Mouse (Mus musculus) liver, embryonic 14.5 days (tissue): ENCODE results near the gene Spef1. TPM values are rescaled to one million over a fixed set of nuclear protein-coding genes. Genes with fewer than 3 reads are reported as not detected.

Source experiments
- ATAC-seq: fragments of 200-750 bp; cut with Nextera tagmentation; 2 replicates; pipeline ENCODE4 v1.8.0; 2017; ENCODE audit warnings: moderate number of reproducible peaks, mild to moderate bottlenecking, moderate library complexity; ENCODE audit not compliant: insufficient read depth
- DNase-seq, 3 experiments: peaks; one replicate each; pipeline ENCODE4 v3.0.0-alpha.2; 2012 to 2013; ENCODE audit warnings: low read depth in 3 of 3, low spot score in 3 of 3
- H3K27ac ChIP-seq: fragments of 300-500 bp; sonication (generic); 2 replicates; pipeline ENCODE4 v1.5.1; 2014; ENCODE audit warnings: moderate library complexity, mild to moderate bottlenecking, control low read depth, inconsistent platforms
- H3K27me3 ChIP-seq: fragments of 300-500 bp; sonication (generic); 2 replicates; pipeline ENCODE4 v1.6.1; 2014; ENCODE audit warnings: mild to moderate bottlenecking, low read length, moderate library complexity; ENCODE audit not compliant: control insufficient read depth, insufficient read depth
- H3K36me3 ChIP-seq: fragments of 300-500 bp; sonication (generic); replicated peaks from 2 replicates; pipeline ENCODE4 v1.6.1; 2014; ENCODE audit warnings: low read depth; ENCODE audit not compliant: control insufficient read depth, insufficient read depth
- H3K4me1 ChIP-seq, 2 experiments: fragments of 200-500 bp in 1 of 2; fragments of 300-500 bp in 1 of 2; sonication (generic) in 1 of 2; replicated peaks; 2 replicates each; pipeline ENCODE4 v1.6.1; 2012 to 2014; ENCODE audit warnings: antibody characterized with exemption in 1 of 2, inconsistent platforms in 1 of 2, low read length in 1 of 2; ENCODE audit not compliant: control insufficient read depth in 2 of 2, insufficient read depth in 2 of 2
- H3K4me2 ChIP-seq: fragments of 300-500 bp; sonication (generic); 2 replicates; pipeline ENCODE4 v1.6.1; 2014; ENCODE audit warnings: low read depth, mild to moderate bottlenecking, control low read depth, moderate library complexity
- H3K4me3 ChIP-seq, 2 experiments: fragments of 200-500 bp in 1 of 2; fragments of 300-500 bp in 1 of 2; sonication (generic) in 1 of 2; 2 replicates each; pipeline ENCODE4 v1.5.1; 2012 to 2014; ENCODE audit warnings: low read depth in 2 of 2, low read length in 2 of 2, mild to moderate bottlenecking in 2 of 2, control low read depth in 1 of 2, inconsistent platforms in 1 of 2, moderate library complexity in 1 of 2; ENCODE audit not compliant: insufficient read depth in 1 of 2
- H3K9ac ChIP-seq: fragments of 300-500 bp; sonication (generic); replicated peaks from 2 replicates; pipeline ENCODE4 v1.6.1; 2014; ENCODE audit warnings: mild to moderate bottlenecking, control low read depth, moderate library complexity
- H3K9me3 ChIP-seq: fragments of 300-500 bp; sonication (generic); 2 replicates; pipeline ENCODE4 v1.6.1; 2016; ENCODE audit warnings: low read length, mixed read lengths; ENCODE audit not compliant: control insufficient read depth
- CTCF ChIP-seq: IDR thresholded peaks from 2 replicates; pipeline ENCODE4 v1.5.1; 2016; ENCODE audit warnings: antibody characterized with exemption, low read depth, control low read depth
- EP300 ChIP-seq: IDR thresholded peaks from 2 replicates; pipeline ENCODE4 v1.6.1; 2016; ENCODE audit warnings: antibody characterized with exemption, low read depth
- WGBS: fragments of 180-500 bp; shearing (Covaris S2); extraction: QIAGEN DNeasy Blood & Tissue Kit; methylation state at CpG from one replicate; pipeline ENCODE4 v1.1.7; 2014; ENCODE audit not compliant: insufficient replicate concordance; 5-methylcytosine and 5-hydroxymethylcytosine counted together
- polyA plus RNA-seq, 2 experiments: library from polyadenylated mRNA; depleted of rRNA in 1 of 2; stranded (reverse) in 1 of 2; unstranded in 1 of 2; fragments of >200 nt; fragmentation: Nextera tagmentation in 1 of 2; extraction: Ambion mirVana in 1 of 2; gene quantifications; 2 replicates each; pipeline versions ENCODE4 v1.2.1 to v1.2.3; 2012 to 2014

Gene Spef1
- polyA plus RNA-seq, 2 experiments, result 1.3 to 2.2 TPM

GRCm38 (mm10) chr2:131139287-131139686 is 47.8 kb downstream of the Spef1 start:
- no peak overlapping the region for H3K4me3 ChIP-seq
- no peak overlapping the region for H3K9ac ChIP-seq
- H3K4me2 ChIP-seq, result no peak overlapping the region
- no peak for DNase-seq
- no peaks in the 10 kb centered on the region for H3K9me3 ChIP-seq
- H3K27ac ChIP-seq, result no peak overlapping the region
- no peaks in the 10 kb centered on the region for H3K27me3 ChIP-seq
- WGBS, result 87% methylated on average over 5 of the region's 5 CpGs
- H3K36me3 ChIP-seq, result peaks cover 6% of the 10 kb centered on the region
- no peak for TF ChIP-seq EP300
- TF ChIP-seq CTCF, result no peak
- ATAC-seq, result no peak
- peaks cover 34 to 38% of the 10 kb centered on the region in 2 experiments for H3K4me1 ChIP-seq

- ATAC-seq (no peak), DNase-seq (no peak)
- Histone ChIP-seq H3K27me3 (no peaks in the 10 kb centered on the region), H3K9ac (no peak overlapping the region), H3K36me3 (peaks cover 5% of the 10 kb centered on the region), H3K4me2 (no peak overlapping the region), H3K27ac (no peak overlapping the region), H3K4me3 (no peak overlapping the region), H3K4me1 (peaks cover 37 to 42% of the 10 kb centered on the region in 2 experiments), H3K9me3 (no peaks in the 10 kb centered on the region)
- WGBS, result 83% methylated on average over 7 of the region's 7 CpGs
- no peak for TF ChIP-seq CTCF
- no peak for TF ChIP-seq EP300
Observed at GRCm38 (mm10) chr2:131138760-131139159, 48.3 kb downstream of the Spef1 start.

GRCm38 (mm10) chr2:131138296-131138695 is 48.8 kb downstream of the Spef1 start:
- H3K36me3 ChIP-seq, result peaks cover 2% of the 10 kb centered on the region

GRCm38 (mm10) chr2:131135521-131136139 is 51.5 kb downstream of the Spef1 start:
- Histone ChIP-seq H3K9ac (peak overlapping the region; percentile 73), H3K4me3 (peak overlapping the region in 1 of 2 experiments; percentile 22; a peak in 1 of 4 replicates)
- 6% methylated on average over 11 of the region's 11 CpGs for WGBS

More at GRCm38 (mm10) chr2:131138296-131138695, 48.8 kb downstream of the Spef1 start:
- Histone ChIP-seq H3K27me3 (no peaks in the 10 kb centered on the region), H3K4me3 (no peak overlapping the region), H3K27ac (peak overlapping the region; percentile 4; the same call in 1 of the 2 replicates), H3K4me2 (no peak overlapping the region), H3K4me1 (peaks cover 37 to 42% of the 10 kb centered on the region in 2 experiments), H3K9me3 (no peaks in the 10 kb centered on the region), H3K9ac (no peak overlapping the region)
- no peak for ATAC-seq
- DNase-seq, result no peak
- WGBS, result 71% methylated on average over 4 of the region's 4 CpGs
- TF ChIP-seq CTCF (no peak), EP300 (no peak)

GRCm38 (mm10) chr2:131134826-131135400 is 52.2 kb downstream of the Spef1 start:
- Histone ChIP-seq H3K36me3 (no peaks in the 10 kb centered on the region), H3K4me3 (no peak overlapping the region), H3K27ac (peak overlapping the region; percentile 97), H3K9ac (peak overlapping the region; percentile 73), H3K27me3 (no peaks in the 10 kb centered on the region), H3K4me2 (peak overlapping the region; percentile 65), H3K4me1 (peaks cover 45 to 55% of the 10 kb centered on the region in 2 experiments), H3K9me3 (no peaks in the 10 kb centered on the region)
- ATAC-seq (no peak; the same call in 1 of the 2 replicates), DNase-seq (no peak)
- TF ChIP-seq EP300 (no peak), CTCF (no peak)
- WGBS, result 69% methylated on average over 8 of the region's 8 CpGs

More at GRCm38 (mm10) chr2:131135521-131136139, 51.5 kb downstream of the Spef1 start:
- Histone ChIP-seq H3K9me3 (no peaks in the 10 kb centered on the region), H3K4me2 (peak overlapping the region; percentile 65), H3K27ac (peak overlapping the region; percentile 97), H3K4me1 (peaks cover 43 to 54% of the 10 kb centered on the region in 2 experiments), H3K27me3 (no peaks in the 10 kb centered on the region), H3K36me3 (no peaks in the 10 kb centered on the region)
- peak; percentile 89 for TF ChIP-seq EP300
- TF ChIP-seq CTCF, result no peak
- ATAC-seq, result peak; percentile 100
- DNase-seq, result peak; percentile 86 to 89 (median 88)
